Mouse (Mus musculus) left cerebral cortex, postnatal 25 days (tissue): ENCODE measurements around the gene Slc12a3. TPM values are rescaled to one million over a fixed set of nuclear protein-coding genes. Genes with fewer than 3 reads are reported as not detected.

ENCODE experiments used
- DNase-seq, 2 experiments: peaks; one replicate each; pipeline ENCODE4 v3.0.0; 2022; ENCODE audit warnings: low spot score in 2 of 2, mixed read lengths in 1 of 2
- intact Hi-C: fragments of 180-260 bp; cut with DNase I; formaldehyde crosslinking; loops from one replicate; pipeline ENCODE4 v1.15.1; 2025
- total RNA-seq, 2 experiments: library from RNA; stranded (reverse); gene quantifications; 2 replicates each; pipeline ENCODE4 v1.2.3; 2021

Slc12a3 gene
- total RNA-seq: under 1 TPM; 0.27 to 0.41 TPM

DNA sequence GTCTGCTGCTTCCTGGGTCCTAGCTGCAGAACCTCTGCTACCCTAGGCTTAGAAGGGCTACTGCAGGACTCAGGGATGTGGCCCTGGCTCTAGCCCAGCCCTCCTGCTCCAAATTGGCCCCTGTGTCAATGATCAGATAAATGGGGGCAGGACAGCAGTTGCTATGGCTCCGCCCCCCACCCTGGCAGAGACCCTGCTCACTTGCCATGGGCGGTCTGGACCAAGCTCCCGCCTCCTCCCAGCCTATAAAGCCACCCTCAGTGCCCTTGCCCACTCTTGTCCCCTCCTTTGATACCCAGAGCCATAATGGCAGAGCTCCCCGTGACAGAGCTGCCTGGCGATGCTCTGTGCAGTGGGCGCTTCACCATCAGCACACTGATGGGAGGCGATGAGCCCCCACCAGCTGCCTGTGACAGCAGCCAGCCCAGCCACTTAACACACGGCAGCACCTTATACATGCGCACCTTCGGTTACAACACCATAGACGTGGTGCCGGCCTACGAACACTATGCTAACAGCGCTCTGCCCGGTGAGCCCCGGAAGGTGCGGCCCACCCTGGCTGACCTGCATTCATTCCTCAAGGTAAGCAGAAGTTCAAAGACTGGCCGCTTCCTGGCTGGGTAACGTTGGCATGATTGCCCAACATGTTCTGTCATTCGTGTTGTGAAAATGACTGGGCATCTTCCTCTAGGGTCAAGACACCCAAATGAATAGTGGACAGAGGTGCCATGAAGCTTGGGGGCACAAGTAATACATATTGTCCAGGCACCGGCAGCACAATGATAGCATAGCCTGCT lies at the start of gene Slc12a3:
Gene Slc12a3, plus strand, starts transcription at position 270 of the 797 bp plus-strand sequence.
- DNase-seq: no peak
- intact Hi-C loops: no loop called here

DNA sequence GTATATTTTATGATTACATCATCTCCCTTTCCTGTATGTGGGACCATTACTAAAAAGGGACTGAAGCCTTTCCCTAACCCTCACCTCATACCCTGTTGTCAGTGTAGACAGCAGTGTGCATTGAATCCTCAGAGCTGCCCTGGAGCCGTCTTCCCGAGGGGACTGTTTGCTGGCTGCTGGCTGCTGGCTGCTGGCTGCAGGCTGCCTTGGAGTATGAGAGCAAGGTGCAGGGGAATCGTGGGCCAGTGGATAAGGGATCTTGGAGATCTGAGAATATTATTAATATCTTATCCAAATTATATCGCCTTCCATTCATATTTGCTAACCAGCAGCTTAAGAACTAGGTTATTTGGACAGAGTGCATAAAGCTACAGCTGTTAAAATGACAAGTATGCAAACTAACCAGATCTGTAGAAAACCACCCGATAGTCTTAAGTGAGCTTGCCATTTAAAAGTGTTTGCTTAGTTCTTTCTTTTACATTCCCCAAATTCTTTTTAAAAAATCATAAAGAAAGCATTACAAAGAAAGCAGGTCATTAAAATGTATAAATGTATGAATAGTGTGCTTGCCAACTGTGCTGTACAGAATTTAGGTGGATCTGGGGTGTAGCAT lies 48.9 kb upstream of the Slc12a3 start:
- intact Hi-C loops: no loop called here
- no peak for DNase-seq

DNA sequence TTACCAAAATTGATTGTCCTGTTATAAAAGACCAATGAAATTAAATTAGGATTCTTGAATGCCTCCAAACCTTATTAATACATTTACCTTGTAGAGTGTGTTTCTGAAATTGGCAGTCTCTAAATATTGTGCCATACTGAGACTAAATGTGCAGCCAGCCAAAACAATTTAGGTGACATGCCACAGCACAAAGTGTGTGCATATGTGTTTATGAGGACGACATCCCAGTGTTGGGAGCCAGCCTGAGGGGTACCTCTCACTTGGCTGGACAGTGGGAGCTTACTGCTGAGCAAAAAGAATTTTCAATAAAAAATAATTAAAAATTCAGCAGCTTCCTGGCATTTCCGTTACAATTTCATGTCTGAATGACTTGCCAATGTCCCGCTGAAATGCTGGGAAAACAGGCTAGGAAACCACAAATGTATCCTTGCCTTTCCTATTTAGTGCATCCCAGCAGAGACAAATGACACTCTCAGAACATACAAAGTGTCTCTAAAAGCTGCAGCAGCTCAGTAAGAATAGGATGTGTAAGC lies 46.5 kb upstream of the Slc12a3 start:
- intact Hi-C loops: no loop called here
- DNase-seq: no peak

DNA sequence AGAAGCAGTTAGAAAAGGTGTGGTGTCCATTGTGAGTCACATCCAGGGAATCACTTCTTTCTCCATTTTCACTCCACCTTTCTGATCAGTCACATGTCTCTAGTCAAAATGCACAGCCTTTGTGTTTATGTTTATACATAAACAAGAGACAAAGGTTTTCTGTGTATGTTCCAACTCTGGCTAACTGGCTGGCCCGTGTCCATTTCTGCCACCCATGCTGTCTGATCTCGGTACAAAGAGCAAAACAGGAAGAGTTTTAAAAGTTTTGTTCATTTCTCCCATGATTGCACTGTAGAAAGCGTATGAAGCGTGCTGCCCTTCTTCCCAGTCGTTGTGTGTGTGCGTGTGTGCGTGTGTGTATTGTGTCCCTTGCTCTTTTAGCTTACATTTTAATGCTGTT lies 44.8 kb upstream of the Slc12a3 start:
- no peak for DNase-seq
- intact Hi-C loops: no loop called here

DNA sequence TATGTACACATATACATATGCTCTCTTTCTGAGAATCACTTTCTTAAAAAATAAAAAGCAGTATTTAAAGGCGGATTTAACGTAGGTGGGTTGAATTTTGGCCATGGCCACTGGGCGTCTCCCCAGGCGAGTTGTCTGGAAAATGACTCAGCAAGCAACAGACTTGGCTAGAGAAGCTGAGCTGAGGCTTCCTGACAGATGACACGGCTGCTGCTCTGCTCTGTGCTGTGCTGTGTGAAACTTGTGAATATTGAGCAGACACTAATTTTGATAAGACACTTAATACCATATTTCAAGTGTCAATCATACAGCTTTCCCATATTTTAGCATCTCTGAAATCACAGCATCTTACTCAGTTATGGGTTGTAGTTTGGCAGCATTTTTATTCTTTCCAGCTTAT lies 38.4 kb upstream of the Slc12a3 start:
- peak in 1 of 2 experiments; percentile 78 for DNase-seq
- intact Hi-C loops: no loop called here

DNA sequence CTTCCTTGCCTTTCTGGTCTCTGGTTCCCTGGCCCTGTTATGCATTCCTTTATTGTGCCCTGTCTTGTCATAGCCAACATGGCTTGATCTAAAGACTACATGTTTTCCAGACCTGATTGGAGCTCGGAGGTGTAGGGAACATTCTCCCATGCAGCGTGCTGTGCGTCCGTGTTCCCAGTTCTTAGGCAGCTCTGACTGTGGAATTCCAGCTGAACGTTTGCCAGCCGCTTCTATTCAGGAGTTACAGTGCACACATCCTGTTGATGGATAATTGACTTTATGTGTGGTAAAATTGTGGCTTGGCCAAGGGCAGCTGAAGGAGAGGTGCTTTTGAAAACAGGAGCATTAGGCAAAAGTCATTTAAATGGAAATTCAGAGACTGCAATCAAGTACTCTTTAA lies 36.9 kb upstream of the Slc12a3 start:
- intact Hi-C loops: no loop called here
- no peak for DNase-seq

DNA sequence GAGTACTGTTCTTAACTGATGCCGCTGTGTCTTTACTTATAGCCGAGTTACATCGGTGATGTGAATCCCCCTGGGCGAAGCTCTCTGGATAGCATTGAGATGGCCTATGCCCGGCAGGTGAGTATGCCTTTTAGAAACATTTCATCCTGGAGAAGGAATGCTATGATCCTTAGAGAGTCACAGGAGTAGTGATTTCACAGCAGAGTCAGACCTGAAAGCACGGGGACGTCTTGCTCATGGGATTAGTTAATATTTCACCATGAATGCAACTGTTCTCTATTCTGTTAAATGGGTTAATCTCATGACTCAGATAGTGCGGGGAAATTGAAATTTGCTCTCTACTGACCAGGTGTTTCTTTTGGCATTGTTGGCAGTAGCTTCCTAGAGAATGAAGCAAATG lies 36.4 kb upstream of the Slc12a3 start:
- DNase-seq: no peak
- intact Hi-C loops: no loop called here

DNA sequence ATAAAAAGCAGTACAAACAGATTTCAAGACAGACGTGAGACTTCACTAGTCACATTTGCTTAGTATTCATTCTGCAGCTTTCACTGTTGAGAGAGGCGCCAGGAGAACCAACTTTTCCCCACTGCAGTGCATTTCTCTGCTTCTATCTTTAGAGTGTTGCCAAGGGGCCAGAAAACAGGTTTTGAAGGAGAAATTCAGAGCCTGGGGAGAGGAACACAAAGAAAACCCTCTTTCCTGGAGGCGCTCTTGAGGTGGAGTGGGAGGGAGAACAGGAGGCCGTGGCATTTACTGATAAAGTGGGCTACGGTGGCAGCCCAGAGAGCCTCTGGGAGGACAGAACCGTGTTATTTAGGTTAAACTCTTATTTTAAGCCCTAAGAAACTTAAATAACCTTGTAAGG lies 33.3 kb upstream of the Slc12a3 start:
- intact Hi-C loops: no loop called here
- DNase-seq: peak in 1 of 2 experiments; percentile 66

DNA sequence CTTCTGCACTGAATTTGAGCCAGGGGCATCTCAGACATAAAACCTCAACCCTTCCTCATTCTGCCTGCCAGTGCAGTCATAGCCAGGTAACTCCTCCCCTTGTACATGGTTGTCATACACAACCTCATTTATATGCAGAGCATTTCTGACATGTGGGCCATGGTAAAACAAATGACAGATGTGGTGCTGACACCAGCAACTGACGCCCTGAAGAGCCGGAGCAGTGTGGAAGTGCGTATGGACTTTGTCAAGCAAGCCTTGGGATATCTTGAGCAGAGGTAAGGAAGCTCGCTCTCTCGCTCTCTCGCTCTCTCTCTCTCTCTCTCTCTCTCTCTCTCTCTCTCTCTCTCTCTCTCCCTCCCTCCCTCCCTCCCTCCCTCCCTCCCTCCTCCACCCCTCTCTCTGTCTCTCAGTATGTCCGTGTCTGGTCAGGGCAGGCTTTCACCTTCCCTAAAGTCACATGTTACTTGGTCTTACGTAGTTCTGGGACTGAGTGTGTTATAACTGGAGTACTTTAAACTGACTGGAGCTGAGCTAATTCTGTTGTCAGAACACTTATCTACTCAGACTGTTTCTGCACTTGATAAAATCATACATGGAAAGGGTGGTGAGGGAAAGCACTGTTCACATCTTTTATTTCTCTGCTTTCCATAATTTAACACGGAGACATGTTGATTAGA lies 32.5 kb upstream of the Slc12a3 start:
- no peak for DNase-seq
- intact Hi-C loops: no loop called here

DNA sequence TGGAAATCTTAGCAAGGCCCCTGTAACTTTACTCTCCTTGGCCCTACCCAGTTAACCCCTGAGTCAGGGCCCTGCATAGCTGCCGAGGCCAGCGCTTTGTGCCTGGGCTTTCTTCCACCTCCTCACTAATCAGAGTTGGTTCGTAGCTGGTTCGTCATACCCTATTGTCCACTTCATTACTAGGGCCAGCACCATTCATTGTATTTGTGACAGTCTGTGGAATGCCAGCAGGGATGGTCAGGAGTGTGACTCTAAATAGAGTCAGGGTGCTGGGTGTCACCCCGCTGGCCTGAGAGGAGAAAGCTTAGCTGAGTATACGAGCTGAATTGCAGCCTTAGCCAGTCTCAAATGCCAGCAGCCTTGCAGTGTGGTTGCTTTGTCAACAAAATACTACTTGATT lies 31.9 kb upstream of the Slc12a3 start:
- no peak for DNase-seq
- intact Hi-C loops: no loop called here

DNA sequence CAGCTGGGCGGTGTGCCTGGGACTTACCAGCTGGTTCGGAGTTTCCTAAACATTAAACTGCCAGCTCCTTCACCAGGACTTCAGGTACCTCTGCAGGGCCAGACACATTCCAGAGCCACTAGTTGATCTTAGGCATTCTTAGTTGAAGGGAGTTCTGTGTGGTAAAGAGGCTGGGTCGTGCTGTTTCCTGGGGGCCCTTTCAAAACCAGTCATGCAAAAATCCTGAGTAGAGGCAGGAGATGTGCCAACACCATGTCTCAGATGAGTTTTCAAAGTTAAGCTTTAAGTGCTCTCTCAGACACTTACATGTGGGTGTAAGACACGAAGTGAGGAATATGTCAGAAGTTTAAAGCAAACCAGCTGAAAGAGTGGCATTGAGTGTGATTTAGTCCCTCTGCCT lies 28.2 kb upstream of the Slc12a3 start:
- intact Hi-C loops: no loop called here
- no peak for DNase-seq

DNA sequence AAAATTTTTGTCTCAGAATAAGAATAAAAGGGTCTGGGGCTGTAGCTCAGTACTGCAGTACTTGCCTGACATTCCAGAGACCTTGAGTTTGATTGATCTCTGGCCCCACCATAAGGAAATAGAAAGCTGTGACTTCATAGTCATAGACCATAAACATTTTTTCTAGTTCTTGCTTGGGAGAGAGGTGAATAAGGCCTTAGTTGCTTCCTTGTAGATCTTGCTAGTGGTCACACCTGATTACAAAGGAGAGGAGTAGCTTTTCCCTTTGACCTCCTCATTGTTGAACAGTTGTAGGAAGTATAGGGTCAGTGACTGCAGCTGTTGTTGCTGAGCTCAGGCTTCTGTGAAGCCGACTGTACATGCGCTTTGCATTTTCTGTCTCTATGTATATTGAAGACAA lies 24.6 kb upstream of the Slc12a3 start:
- no peak for DNase-seq
- intact Hi-C loops: no loop called here

DNA sequence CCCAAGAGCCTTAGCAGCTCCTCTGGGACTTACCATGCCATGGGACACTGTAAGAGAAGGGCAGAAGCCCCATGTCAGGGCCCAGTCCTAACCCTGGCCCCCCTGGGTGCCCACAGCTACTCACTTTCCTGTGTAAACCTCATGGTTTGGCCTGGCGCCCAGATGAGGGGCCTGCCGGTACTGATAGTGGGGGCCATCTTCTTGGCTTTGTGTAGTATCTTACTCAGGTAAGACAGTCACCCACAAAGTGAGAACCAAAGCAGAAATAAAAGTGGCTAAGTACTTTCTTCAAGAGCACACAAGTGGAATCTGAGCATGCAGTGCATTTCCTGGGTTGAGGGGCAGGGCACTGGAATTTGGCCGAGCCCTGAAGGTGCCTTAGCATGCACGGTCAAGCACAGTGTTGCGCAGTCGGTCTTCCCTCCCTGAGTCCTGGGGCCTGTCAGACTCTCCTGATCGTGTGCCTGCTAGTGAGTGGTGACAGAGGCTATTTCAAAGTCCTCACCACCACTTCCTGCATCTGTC lies 21.9 kb upstream of the Slc12a3 start:
- intact Hi-C loops: no loop called here
- DNase-seq: no peak

DNA sequence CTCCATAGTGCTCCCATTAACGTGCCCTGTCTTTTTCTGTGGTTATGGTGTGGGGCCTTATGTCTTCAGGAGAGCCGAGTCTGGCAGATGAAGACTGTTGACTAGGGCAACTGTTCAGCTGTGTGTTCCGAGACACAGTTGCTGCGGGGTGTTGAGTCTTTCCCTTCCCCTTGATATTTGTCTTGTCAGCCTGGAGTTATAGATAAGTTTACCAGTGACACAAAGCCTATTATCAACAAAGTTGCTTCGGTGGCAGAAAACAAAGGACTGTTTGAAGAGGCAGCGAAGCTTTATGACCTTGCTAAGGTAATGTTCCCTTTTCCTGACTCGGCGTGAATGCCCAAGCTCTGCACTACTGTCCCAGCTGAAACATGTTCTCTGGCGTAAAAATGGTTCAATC lies 21.3 kb upstream of the Slc12a3 start:
- intact Hi-C loops: no loop called here
- DNase-seq: no peak

DNA sequence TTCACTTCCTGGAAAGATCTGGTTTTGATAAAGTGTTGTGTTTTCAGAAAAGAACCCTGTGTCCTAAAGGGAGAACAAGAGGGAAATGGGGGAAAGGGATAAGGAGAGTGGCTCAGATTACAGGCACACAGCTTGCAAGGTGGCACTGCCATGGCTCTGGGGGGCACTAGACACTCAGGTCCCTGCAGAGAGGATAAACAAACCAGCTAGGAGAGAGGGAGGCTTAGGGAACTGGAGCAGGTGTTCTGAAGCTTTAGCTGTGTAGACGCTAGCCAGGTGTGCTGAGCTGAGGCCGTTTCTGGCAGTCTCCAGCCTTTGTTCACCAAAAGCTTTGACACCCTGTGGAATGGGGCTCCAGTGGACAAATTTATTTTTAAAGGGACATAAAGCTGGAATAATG lies 14.9 kb upstream of the Slc12a3 start:
- intact Hi-C loops: no loop called here
- DNase-seq: no peak

DNA sequence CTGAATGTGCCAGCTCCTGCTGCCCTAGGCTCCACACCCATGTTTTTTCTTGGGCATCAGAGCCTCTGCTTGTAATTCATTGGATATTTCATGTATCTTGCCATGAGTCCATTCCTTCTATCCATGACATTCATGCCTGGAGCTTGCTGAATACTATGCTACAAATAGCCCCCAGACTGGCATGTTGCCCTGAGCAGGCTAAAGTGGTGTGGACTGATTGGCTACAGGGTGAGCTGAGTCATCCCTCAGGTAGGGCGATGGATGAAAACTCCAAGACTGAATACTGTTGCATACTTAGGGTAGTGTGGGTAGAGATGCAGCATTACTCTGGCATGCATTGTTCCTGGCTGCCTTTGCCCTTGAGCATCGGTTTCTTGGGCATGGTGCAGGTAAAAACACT lies 11.8 kb upstream of the Slc12a3 start:
- intact Hi-C loops: no loop called here
- no peak for DNase-seq

DNA sequence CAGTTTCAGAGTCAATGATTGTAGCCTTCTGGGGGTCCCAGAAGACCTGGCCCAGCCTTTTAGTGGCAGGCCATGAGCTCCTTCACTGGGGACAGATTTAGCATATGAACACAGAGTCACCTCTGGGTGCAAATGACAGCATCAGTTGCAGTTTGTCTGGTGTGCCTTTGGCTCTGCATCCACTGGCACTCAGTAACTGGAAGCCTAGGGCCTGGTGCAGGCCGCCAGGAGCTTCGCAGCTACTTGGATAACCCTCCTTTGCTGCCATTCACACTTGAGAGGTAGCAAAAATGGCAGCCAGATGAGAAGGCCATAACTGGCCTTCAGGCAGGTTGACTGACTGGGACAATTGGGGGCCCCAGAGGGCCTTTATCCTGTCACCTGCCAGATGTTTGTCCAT lies 11.3 kb upstream of the Slc12a3 start:
- DNase-seq: no peak
- intact Hi-C loops: no loop called here

DNA sequence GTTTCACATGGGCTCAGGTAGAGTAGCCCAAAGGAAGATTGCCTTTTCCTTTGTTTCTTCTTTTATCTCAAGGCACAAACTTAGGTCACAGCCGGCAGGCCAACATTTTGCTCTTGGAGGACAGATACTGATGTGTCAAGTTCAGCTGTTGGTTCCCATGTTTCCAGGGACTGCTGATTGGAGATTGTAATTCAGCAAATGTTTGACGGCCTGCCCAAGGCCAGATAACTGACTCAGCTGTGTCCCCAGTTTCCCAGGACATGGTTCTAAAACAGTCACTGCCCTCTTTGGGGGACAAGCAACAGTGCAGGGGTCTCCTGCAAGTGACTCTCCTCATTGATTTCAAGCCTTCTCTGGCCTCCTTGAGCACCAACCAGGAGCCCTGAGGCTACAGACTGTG lies 9.0 kb upstream of the Slc12a3 start:
- intact Hi-C loops: no loop called here

DNA sequence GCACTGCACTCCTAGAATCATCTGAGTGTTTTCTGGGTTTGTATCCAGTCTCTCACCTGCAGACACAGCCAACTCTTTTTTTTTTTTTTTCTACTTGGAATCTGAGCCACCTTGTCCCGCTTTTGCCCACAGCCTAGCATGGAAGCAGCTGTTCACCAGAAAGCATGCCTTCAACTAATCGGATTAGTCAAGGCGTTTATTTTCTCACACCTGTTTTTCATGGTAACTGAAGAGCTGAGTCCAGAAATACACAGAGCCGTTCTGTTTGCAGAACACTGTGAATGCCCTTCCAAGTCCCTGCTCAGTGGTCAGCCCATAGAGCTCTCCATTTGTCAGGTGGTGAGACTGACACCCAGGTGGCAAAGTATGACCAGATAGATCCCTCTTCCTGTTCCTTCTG lies 6.9 kb upstream of the Slc12a3 start:
- intact Hi-C loops: no loop called here

More for the DNA sequence above, 9.0 kb upstream of the Slc12a3 start:
- no peak for DNase-seq

DNA sequence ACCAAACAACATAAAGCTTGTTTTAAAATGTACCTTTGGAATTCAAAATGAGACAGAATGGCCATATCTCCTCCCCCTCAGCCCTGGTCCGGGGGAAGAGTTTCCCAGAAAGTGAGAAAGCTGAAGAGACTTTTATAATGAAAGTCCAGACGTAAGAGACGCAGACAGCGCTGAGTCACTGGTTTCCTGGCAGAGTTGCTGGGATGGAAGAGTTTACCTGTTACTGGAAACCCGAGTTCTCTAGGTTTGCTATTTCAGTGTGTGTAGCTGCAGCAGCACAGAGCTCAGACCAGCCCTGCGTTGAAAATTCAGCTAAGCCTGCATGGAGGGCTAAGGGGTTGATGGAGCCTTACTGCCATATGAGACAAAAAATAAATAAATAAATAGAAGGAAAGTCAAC lies 6.0 kb upstream of the Slc12a3 start:
- intact Hi-C loops: no loop called here
- peak in 1 of 2 experiments; percentile 74 for DNase-seq

More for the DNA sequence above, 6.9 kb upstream of the Slc12a3 start:
- DNase-seq: no peak
